Mouse (Mus musculus) CD4-positive, CD25-positive, alpha-beta regulatory T cell, adult 2 months (primary cell): Measurements from ENCODE around the gene Lsm2.
A peak's percentile ranks its signal among the peaks of the same experiment; 100 is the strongest.
"Not testable (repeated sequence)": the region's sequence is repeated elsewhere in the genome, so short reads cannot be mapped to it uniquely, and the experiment has no call there.

Experiments used
- DNase-seq: peaks from one replicate; pipeline ENCODE4 v3.0.0-alpha.2; 2012; ENCODE audit warnings: low read depth, low spot score

Lsm2 gene

DNA sequence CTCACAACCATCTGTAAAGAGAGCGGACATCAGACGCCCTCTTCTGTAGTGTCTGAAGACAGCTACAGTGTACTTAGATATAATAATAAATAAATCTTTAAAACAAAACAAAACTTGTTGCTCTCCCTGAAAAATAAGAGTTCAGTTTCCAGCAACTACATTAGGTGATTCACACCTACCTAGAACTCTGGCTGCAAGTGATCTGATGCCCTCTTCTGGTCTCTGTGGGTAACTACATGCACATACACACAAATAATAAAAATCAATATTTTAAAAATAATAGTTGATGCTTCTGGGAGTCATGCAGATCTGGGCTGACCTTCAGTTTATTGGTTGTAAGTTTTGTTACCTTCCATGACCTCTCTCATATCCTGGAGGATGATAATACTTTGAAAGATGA is 2.6 kb downstream of the Lsm2 start:
- peak; percentile 77 for DNase-seq

DNA sequence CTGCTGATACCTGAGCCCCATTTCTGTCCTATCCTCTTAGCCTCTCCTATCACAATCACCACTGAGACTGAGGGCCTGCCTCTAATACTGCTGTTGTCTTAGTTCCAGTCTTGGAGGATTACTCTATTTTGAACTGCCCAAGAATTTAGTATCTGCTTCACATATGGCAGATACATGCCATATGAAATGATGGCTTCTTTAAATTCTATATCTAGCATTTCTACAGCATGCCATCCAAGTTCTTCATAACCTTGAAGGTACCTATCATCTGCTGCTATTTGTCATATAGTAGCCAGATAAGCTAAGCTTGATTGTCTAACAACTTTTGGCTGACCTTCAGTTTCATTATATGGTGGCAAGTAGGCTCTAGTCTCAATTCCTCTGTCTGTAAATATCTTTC is 13.1 kb downstream of the Lsm2 start:
- DNase-seq = no peak

- DNase-seq = not testable (repeated sequence)
Measured at GRCm38 (mm10) chr17:34995192-34995591, 13.5 kb downstream of the Lsm2 start.

- not testable (repeated sequence) for DNase-seq
Measured at GRCm38 (mm10) chr17:34995927-34996326, 14.3 kb downstream of the Lsm2 start.

- no peak for DNase-seq
Measured at GRCm38 (mm10) chr17:34996411-34997141, 14.9 kb downstream of the Lsm2 start.

DNA sequence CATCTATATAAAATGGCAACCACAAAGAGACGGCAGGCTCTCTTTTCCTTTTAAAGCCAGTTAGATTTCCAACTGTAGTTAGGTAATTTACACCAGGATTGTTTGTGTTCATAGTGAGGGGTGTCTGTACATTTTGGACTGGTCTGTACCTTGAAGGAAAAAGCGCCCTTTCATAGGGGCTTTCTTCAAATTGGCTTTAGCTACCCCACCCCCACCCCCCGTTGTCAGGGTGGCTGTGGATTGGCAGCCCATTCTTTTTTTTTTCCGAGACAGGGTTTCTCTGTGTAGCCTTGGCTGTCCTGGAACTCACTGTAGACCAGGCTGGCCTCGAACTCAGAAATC is 15.5 kb downstream of the Lsm2 start:
- DNase-seq = no peak

DNA sequence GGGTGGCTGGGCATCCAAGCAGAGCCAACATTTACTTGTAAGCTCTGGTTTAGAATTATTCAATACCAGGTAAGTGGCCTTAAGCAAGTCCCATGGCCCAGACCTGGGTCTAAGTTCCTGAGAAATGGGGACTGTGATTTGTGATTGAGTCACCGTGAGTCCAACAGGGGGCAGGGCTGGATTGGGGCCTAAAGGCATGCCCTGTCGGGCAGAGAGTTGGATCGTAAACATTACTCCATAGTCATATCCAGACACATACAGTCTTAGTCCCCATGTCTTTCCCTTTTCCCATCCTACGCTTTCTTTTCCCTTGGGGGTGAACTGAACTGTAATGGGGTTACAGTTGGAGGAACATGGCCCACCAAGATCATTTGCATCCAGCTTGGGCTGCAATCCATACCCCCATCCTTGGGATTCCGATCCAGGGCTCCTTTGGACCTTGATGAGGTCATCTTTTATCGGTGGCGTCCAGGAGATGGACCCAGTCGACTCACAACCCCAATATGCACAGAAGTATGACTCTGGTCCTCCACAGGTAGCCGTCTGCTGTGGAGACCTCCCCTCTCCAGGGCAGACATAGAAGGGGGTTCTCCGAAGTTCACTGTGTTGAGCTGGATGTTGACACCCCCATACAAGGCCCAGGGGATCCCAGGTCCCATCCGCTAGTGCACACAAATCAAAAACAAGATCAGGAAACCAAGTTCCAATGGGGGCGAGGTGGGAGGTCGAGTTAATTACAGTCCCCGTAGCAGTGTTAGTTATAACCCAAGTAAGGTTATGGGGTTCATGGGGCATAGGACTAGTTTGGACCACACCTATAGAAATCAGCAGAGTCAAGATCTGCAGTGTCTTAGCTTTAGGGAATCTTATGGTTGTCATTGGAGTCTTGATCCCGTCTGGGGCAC is 17.1 kb downstream of the Lsm2 start:
- no peak for DNase-seq

GRCm38 (mm10) chr17:34999871-35000716 is 18.4 kb downstream of the Lsm2 start:
- peak; percentile 63 for DNase-seq

- DNase-seq = peak; percentile 89
Measured at GRCm38 (mm10) chr17:35000717-35001451, 19.2 kb downstream of the Lsm2 start, which contains the start of gene Vars. TSS of gene Vars (plus strand) at chr17:35000987.

DNA sequence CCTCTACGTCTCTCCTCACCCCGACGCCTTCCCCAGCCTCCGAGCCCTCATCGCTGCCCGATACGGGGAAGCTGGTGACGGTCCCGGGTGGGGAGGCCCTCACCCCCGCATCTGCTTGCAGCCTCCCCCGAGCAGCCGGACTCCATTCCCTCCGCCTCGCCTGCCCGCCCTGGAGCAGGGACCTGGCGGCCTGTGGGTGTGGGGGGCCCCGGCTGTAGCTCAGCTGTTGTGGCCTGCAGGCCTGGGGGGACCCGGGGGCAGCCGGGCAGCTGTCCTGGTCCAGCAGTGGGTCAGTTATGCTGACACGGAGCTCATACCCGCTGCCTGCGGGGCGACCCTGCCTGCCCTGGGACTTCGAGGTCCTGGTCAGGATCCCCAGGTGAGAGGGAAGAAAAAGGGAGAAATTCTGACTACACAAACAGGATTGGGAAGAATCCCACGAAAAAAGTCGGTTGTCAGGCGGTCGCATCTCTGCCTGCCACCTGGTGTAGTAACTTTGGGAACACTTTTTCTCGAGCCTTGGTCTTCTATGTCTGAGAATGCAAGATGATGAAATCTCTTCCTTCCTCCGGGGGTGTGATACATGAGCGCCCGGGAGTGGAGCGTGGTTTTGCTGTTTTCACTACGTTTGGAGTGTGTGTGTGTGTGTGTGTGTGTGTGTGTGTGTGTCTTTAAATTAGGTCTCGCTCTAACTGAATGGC is 19.9 kb downstream of the Lsm2 start:
- DNase-seq = peak; percentile 66

DNA sequence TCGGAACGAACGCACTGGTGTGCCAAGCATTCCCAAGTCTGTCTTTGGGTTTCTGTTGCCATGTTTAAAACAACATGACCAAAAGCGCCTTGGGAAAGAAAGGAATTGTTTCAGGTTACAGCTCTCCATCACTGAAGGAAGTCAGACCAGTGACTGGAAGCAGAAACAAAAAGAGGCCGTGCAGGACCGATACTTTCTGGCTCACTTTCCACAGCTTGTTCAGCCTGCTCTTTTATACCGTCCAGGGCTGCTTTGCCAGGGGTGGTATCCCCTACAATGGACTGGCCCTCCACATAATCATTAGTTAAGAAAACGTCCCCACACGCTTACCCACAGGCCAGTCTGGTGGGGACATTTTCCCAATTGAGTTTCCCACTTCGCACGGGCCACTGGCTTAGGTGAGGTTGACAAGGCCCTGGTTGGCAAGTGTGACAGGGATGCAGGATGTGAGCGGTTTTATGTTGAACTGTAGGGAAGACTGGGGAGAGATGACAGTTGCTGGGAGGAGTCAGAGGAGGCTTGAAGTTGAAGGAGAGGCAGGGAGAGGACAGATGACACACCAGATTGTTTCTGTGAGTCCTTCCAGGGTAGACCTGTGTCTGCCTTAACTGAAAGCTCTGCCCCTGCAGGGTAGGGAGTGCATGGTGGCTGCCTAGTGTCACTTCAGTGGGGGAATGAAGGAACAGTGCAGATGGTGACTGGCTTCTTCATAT is 20.6 kb downstream of the Lsm2 start:
- DNase-seq = peak; percentile 40

DNA sequence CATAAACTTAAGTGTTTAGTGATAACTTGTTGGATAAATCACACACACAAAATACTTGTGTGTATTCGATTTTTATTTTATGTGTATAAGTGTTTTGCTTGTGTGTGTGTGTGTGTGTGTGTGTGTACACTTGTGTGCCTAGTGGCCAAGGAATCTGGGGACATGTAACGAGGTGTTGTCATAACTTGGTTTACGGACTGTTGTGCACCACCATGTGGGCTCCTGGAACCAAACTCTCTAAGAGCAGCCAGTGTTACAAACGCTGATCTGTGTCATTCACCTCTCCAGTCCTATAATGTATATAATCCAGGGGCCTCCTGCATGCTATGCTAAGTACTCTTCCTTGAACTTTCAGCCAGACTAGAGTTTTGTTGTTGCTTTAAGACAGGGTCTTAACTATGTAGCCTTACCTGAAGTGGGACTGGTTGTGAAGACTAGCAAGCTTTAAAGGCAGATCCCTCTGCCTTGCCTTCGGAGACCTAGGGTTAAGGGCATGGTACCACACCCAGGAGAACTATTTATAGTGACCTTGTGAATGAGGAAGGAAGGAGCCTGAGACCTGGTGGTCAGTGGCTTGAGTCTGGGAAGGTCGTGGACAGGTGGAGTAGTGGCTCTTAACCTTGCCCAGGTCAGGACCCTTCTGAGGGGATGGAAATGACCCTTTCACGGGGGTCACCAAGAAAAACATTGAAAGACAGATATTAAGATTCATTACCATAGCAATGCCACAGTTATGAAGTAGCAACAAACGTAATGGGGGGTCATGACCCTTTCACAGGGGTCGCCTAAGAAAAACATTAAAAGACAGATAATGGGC is 21.6 kb downstream of the Lsm2 start:
- no peak for DNase-seq

DNA sequence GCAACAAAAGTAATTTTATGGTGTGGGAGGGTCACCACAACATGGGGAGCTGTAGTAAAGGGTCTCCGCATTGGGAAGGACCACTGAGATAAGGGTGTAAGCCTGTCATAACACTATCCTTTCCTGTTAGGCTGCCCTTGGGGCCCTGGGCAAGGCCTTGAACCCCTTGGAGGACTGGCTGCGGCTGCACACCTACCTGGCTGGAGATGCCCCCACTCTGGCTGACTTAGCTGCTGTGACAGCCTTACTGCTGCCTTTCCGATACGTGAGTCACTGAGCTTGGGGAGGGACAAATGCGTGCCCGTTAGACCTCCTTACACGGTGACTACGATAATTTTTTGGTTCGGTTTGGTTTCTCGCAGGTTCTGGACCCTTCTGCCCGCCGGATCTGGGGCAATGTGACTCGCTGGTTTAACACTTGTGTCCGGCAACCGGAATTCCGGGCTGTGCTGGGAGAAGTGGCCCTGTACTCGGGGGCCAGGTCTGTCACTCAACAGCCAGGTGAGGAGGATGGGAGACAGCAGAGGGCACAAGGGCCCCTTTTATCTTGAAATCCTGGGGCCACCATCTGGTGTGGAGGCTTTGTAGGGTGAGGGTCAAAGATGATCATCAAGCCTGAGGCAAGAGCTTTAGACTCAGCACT is 22.5 kb downstream of the Lsm2 start:
- DNase-seq = no peak

DNA sequence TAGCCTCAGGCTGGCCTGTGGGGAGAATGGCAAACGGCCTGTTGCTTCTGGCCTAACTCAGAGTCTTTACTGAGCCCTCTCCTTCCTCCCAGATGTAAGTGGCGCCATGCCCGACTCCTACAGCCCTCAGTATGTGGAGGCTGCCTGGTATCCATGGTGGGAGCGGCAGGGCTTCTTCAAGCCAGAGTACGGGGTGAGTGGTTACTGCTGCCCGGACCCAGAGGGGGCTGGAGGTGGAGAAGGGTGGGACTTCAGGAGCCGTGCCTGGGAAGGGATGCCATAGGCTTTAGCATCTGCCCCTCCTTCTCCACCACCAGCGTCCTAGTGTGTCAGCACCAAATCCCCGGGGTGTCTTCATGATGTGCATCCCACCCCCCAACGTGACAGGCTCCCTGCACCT is 23.5 kb downstream of the Lsm2 start:
- no peak for DNase-seq

DNA sequence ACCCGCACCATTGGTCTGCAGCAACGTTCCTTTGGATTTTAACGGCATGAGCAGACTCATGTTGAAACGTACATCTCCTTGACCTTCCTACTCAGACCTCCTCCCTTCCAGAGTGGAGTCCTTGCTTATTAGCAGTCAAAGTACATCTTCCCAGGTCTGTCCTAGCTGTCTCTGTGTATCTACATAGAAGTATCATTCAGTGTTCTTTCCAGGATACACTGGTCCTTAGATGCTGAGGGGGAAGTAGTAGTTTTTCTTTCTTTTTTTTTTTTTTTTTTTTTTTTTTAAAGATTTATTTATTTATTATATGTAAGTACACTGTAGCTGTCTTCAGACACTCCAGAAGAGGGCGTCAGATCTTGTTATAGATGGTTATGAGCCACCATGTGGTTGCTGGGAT is 24.2 kb downstream of the Lsm2 start:
- not testable (repeated sequence) for DNase-seq

GRCm38 (mm10) chr17:35007387-35007991 is 25.8 kb downstream of the Lsm2 start:
- no peak for DNase-seq

- DNase-seq = no peak
Measured at GRCm38 (mm10) chr17:35009586-35009985, 27.9 kb downstream of the Lsm2 start.

DNA sequence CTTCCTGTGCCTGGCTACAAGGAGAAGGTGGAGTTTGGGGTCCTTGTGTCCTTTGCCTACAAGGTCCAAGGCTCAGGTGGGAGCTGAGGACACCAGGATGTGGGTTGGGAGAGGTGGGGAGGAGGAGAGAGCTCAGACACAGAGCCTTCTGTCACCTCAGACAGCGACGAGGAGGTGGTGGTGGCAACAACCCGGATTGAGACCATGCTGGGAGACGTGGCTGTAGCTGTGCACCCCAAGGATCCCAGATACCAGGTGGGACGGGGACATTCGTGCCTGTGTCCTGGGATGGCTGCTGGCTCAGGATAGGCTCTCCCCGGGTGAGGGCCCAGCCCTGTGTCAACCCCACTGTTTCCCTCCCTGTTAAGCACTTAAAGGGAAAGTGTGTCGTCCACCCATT is 29.8 kb downstream of the Lsm2 start:
- no peak for DNase-seq
